Mouse (Mus musculus): ENCODE results near the gene Aup1. TPM values are rescaled to one million over a fixed set of nuclear protein-coding genes. Genes with fewer than 3 reads are reported as not detected.

Gene Aup1
- total RNA-seq, 1 experiment from 2014 or later, result 214 TPM

DNA sequence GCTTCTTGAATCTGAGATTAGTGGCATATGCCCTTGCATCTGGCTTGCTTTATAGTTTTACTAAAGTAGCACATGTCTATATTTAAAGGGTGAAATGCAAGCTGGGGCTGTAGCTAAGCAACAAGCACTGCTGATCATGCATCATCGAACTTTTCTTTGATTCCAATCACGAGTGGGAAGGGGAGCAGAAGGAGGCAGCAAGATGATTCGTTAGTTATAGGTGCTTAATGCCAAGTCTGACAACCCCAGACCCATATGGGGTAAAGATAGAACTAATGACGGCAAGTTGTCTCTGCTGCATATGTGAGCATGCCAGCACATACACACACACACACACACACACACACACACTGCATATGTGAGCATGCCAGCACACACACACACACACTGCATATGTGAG, 49.8 kb downstream of the Aup1 start:
- no peak for DNase-seq

Small RNA genes within 50 kb of the gene (microRNA-seq; reads per million reads assigned to microRNA genes)
- gene Mir3470a, result 0 reads per million in 2 experiments
- gene Mir7040, result 0 to 0.34 reads per million in 2 experiments

Other genes with a start within 250 kb of the Aup1 start
- gene Sema4f, start 114.8 kb upstream of the Aup1 start, total RNA-seq (2021), result 1.00 and 1.4 TPM in 2 replicates
- gene M1ap, start 107.6 kb upstream of the Aup1 start, total RNA-seq (2021), result not detected in 2 replicates
- 10.1 and 15.9 TPM in 2 replicates for gene Dok1, start 21.1 kb upstream of the Aup1 start, total RNA-seq (2021)
- 2.3 and 2.5 TPM in 2 replicates for gene Loxl3, start 20.3 kb upstream of the Aup1 start, total RNA-seq (2021)
- 59.1 and 70.1 TPM in 2 replicates for gene Htra2, start 752 bp downstream of the Aup1 start, total RNA-seq (2021)
- 4.0 and 4.4 TPM in 2 replicates for gene Dqx1, start 3.3 kb downstream of the Aup1 start, total RNA-seq (2021)
- 14.0 and 14.2 TPM in 2 replicates for gene Tlx2, start 15.8 kb downstream of the Aup1 start, total RNA-seq (2021)
- gene Pcgf1, start 23.3 kb downstream of the Aup1 start, total RNA-seq (2021), result 61.8 and 64.2 TPM in 2 replicates
- 11.6 and 22.8 TPM in 2 replicates for gene Lbx2, start 31.8 kb downstream of the Aup1 start, total RNA-seq (2021)
- 10.3 and 10.4 TPM in 2 replicates for gene Ccdc142, start 47.1 kb downstream of the Aup1 start, total RNA-seq (2021)
- gene Gm42688, start 47.1 kb downstream of the Aup1 start, total RNA-seq (2021), result 10.6 and 12.1 TPM in 2 replicates
- gene Mrpl53, start 54.5 kb downstream of the Aup1 start, total RNA-seq (2021), result 92.9 and 112 TPM in 2 replicates
- 76.1 and 82.2 TPM in 2 replicates for gene Mogs, start 61.0 kb downstream of the Aup1 start, total RNA-seq (2021)
- 92.3 and 118 TPM in 2 replicates for gene Wbp1, start 67.0 kb downstream of the Aup1 start, total RNA-seq (2021)
- gene Ino80b, start 70.9 kb downstream of the Aup1 start, total RNA-seq (2021), result 24.3 and 31.3 TPM in 2 replicates
- gene Rtkn, start 80.9 kb downstream of the Aup1 start, total RNA-seq (2021), result 17.6 and 22.6 TPM in 2 replicates
- 1.2 and 5.1 TPM in 2 replicates for gene Wdr54, start 101.9 kb downstream of the Aup1 start, total RNA-seq (2021)
- gene 1700003E16Rik, start 101.9 kb downstream of the Aup1 start, total RNA-seq (2021), result 0.61 and 1.2 TPM in 2 replicates
- gene Dctn1, start 111.4 kb downstream of the Aup1 start, total RNA-seq (2021), result 138 and 172 TPM in 2 replicates
- gene Slc4a5, start 165.3 kb downstream of the Aup1 start, total RNA-seq (2021), result 0.12 TPM in 1 of 2 replicates, not detected in the other